Mouse (Mus musculus): Measurements from ENCODE around the gene Tmem199.

Tmem199 gene

DNA sequence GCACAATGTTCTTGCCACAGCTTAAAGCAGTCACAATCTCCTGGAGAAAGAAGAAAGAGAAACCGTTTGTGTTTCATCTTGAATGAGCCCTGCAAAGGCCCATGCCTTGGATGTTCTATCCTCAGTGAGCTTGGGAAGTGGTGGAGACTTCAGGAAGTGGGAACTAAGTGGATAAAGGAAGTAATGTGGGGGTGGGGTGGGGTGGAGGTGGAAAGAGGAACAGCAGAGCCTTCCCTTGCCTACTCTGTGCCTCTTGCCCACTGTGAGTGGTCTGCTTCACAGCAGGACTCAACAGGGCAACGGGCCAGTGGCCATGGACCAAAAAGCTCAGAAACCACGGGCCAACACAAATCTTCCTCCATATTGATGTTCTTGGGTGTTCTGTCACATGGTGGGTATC lies 36.7 kb downstream of the Tmem199 start:
- DNase-seq (ENCODE audit: low spot score) = no peak

DNA sequence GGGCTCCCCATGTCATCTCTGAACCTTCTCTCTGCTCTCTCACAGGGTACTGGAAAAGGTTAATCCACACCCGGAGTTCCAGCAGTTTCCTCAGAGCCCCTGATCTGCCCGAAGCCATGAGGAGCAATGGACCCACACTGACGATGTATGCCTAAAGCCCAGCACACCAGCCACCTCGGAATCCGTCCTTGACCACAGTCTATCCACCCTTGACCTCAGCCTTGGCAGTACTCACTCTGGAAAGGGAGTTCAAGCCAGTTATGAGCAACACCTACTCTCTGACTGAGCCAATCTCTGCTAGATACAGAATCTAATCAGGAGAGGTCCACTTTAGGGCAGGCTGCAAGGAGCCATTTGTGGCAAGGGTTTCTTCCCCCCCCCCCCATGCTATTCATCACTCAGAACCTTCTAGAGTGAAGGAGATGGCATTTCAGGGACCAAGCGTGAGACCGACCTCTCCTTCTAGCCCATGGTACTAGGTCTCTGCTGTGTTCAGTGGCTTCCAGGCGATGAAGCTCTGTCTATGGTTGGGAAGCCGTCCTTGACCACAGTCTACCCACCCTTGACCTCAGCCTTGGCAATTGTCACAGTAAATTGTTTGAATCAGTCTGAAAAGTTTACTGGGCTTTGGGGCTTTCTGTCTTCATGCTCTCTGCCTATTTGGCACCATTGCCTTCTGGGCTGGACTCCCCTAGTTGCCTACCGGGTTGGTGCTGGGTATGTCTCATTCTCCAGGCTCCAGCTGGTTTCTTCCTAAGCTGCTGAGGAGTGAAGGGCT lies 40.5 kb downstream of the Tmem199 start:
- no peak for DNase-seq (ENCODE audit: low spot score)

DNA sequence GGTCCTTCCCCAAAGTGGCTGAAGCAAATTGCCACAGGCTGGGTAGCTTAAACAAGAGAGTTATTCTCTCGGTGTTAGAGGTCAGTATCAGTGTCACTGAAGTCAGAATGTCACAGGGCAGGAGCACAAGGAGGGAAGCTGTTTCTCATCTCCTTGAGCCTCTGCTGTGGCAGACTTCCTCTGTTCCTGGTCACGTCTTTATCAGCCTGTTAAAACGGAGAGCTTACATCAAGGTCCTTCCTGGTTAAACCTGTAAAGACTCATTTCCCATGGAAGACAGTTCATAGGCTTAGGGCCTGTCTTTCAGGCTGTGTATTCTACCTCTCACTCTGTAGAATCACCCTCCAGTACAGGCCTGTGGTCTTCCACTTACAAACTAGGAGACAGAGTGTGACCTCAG lies 44.0 kb downstream of the Tmem199 start:
- DNase-seq (ENCODE audit: low spot score) = no peak

DNA sequence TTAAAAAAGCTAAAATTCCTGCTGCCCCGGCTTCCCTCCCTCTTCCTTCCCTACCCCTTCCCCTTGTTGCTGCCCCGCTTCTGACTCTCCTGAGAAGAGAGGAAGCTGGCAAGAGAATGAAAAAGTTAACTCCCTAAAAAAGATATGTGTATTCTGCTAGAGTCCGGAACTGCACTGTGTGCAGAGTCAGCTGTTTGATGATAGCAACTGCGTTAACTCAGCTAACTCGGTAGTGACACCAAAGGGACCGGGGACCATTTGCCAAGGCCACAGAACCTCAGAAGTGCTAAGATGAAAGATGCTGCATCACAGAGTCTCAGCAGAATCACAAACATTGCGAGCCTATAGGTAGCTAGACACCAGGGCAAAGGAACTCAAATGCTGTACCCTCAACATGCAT lies 44.5 kb downstream of the Tmem199 start:
- DNase-seq (ENCODE audit: low spot score) = no peak

DNA sequence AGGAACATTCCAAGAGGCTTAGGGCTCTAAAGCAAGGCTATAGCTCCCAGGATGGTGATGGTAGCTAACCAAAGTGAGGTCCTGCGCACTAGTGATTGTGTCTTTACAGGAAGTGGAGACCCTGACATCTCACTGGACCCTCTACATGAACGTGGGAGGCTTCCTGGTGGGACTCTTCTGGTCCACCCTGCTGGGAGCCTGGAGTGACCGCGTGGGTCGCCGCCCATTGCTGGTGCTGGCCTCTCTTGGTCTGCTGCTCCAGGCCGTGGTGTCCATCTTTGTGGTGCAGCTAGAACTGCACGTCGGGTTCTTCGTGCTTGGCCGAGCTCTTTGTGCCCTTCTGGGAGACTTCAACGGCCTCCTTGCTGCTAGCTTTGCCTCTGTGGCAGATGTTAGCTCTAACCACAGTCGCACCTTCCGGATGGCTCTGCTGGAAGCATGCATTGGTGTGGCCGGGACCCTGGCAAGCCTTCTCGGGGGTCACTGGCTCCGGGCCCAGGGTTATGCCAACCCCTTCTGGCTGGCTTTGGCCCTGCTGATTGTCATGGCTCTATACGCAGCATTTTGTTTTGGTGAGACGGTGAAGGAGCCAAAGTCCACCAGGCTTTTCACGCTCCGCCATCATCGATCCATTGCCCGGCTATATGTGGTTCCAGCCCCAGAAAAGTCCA lies 45.6 kb downstream of the Tmem199 start:
- DNase-seq (ENCODE audit: low spot score) = no peak

DNA sequence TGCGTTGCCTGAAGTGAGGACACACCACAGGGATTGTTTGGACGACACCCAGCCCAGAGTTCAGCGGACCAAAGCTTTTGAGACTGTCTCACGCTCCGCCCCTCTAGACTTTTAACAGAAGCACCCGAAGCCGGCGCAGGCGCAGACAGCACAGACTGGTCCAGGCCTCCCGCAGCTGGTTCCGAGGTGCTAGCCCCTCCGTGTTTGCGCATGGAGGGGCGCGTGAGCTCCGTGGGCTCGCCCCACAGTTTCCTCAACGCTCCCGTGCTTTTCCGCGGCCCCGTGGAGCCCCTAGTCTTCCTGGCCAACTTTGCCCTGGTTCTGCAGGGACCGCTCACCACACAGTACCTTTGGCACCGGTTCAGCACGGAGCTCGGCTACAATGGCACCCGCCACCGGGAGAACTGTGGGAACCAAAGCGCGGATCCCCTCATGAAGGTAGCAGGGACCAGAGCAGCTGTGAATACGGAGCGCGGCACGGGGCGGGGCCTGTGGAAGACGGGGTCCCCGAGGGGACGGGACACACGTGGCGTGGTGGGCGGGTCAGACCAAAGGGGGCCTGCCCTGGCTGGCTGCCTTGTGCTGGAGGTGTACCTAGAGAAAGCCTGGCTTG lies 46.3 kb downstream of the Tmem199 start, which contains the start of gene Slc46a1:
Gene Slc46a1, plus strand, starts transcription at position 130 of the 613 bp plus-strand sequence.
- peak; percentile 62 for DNase-seq (ENCODE audit: low spot score)

DNA sequence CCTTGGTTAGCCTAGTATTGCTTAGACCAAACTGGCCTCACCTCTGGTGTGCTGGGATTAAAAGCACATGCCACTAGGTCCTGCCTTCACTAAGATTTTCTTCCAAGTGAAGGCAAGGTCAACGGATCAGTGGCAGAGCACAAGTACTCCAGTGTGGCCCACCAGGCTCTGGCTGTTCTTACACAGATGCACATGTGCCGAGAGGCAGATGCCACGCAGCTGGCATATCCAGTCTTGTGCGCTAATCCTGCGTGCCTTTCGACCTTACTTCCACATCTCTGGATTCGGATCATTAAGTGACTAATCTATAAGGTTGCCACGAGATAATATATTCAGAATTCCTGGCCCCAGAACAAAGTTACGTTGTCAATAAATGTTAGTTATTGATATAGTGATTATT lies 46.9 kb downstream of the Tmem199 start:
- no peak for DNase-seq (ENCODE audit: low spot score)

DNA sequence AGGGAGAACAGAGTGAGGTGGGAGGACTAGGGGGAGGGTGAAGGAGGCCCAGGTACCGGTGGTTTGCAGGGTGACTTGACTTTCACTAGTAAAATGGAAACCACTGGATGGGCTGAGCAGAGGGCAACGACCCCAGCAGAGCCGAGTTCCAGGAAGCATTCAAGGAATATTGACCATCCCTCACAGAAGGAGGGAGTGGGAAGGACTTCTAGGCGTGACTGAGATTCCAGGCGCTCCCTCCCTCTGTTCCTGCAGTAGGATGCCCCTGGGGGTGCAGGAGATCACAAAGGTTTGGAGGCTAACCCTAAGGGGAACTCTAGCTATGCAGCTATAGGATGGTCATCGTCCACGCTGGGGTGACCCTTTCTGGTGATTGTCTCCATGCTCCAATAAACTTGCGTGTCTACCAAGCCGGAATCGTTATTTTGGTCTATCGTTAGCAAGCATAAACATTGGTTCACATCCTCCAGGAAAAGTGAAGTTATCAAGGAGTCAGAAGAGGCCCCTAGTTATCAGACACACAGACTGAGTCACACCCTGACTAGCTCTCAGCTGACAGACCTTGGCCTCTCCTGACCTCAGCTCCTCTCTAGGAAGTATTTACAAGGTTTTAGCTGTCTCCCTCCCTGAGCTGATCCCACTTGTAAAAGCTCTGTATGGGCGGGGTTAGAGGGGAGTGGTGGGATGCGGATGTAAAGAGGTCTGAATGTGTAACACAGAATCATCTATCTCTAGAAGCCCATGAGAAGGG lies 48.5 kb downstream of the Tmem199 start:
- no peak for DNase-seq (ENCODE audit: low spot score)

DNA sequence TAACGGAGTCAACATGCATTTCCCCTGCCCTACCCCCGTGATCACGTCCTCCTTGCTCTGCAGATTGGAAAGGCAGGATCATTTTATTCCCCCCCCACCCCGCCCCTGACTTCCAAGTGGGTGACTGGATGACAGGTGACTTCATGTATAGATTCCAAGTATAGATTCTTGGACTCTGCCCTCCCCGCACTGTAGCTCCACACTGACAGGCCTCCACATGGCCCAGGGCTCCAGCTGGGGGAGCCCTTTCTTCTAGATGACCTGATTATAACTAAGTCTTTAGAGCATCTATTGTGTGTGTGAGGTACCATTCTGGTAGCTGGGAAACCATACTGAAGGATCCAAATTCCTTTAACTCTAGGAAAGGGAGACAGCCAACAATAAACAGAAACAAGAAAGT lies 49.3 kb downstream of the Tmem199 start:
- DNase-seq (ENCODE audit: low spot score) = no peak

DNA sequence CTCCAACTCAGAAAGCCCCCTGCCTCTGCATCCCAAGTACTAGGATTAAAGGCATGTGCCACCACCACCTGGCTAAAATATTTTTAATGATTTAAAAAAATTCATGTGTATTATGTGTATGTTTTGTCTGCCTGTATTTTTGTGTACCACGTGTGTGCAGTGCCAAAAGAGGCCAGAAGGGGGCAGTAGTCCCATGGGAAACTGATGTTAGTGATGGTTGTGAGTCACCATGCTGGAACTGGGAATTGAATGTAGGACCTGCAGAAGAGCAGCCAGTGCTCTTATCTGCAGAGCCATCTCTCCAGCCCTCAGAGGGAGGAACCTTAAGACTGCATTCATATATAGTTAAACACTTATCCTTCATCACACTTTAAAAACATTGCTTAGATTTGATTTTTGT lies 50.1 kb downstream of the Tmem199 start:
- no peak for DNase-seq (ENCODE audit: low spot score)

DNA sequence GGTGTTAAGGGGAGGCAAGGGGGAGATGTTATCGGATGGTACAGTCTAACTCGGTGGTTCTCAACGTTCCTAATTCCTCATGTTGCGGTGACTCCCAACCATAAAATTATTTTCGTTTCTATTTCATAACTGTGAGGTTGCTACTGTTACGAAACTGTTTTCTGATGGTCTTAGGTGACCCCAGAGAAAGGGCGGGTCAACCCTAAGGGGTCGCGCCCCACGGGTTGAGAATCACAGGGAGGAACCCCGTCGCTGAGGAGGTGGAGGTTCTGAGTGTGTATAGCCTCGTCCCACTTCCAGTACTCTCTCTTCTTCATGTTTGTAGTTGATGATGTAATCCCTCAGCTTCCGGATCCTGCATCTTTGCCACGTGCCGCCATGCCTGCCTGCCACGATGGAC lies 53.2 kb downstream of the Tmem199 start:
- no peak for DNase-seq (ENCODE audit: low spot score)

All from T-cell, adult 2 months (primary cell).